Mouse (Mus musculus) limb, embryonic 10.5 days (tissue): ENCODE data around the gene Rgs13. TPM values are rescaled to one million over a fixed set of nuclear protein-coding genes. Genes with fewer than 3 reads are reported as not detected.

Experiments used
- DNase-seq: peaks from one replicate; pipeline ENCODE4 v3.0.0-alpha.2; 2017; ENCODE audit warnings: low spot score
- H3K27ac ChIP-seq: fragments of 300-500 bp; sonication (generic); 2 replicates; pipeline ENCODE4 v1.5.1; 2016; ENCODE audit warnings: mild to moderate bottlenecking
- H3K27me3 ChIP-seq: fragments of 300-500 bp; sonication (generic); 2 replicates; pipeline ENCODE4 v1.6.1; 2016; ENCODE audit warnings: low read depth, mild to moderate bottlenecking; ENCODE audit not compliant: poor library complexity, severe bottlenecking
- H3K36me3 ChIP-seq: fragments of 300-500 bp; sonication (generic); 2 replicates; pipeline ENCODE4 v1.6.1; 2016; ENCODE audit warnings: mild to moderate bottlenecking, moderate library complexity
- H3K4me1 ChIP-seq: fragments of 300-500 bp; sonication (generic); 2 replicates; pipeline ENCODE4 v1.6.1; 2016
- H3K4me3 ChIP-seq: fragments of 300-500 bp; sonication (generic); 2 replicates; pipeline ENCODE4 v1.5.1; 2016; ENCODE audit warnings: mild to moderate bottlenecking, moderate library complexity
- H3K9me3 ChIP-seq: fragments of 300-500 bp; sonication (generic); replicated peaks from 2 replicates; pipeline ENCODE4 v1.6.1; 2016; ENCODE audit warnings: mild to moderate bottlenecking
- WGBS: fragments of 180-500 bp; shearing (Covaris S2); methylation state at CpG from one replicate; pipeline ENCODE4 v1.1.7; 2016; 5-methylcytosine and 5-hydroxymethylcytosine counted together
- polyA plus RNA-seq: library from polyadenylated mRNA; unstranded; fragments of >200 nt; fragmentation: Nextera tagmentation; extraction: Ambion mirVana; gene quantifications from 2 replicates; pipeline ENCODE4 v1.2.1, GENCODE M21; 2016

The Rgs13 gene
- polyA plus RNA-seq, 1 experiment from 2014 or later, result not detected

GRCm38 (mm10) chr1:144139847-144140246, 37.3 kb downstream of the Rgs13 start:
- Histone ChIP-seq H3K4me3 (no peak overlapping the region), H3K27me3 (no peaks in the 10 kb centered on the region), H3K4me1 (no peaks in the 10 kb centered on the region), H3K36me3 (no peaks in the 10 kb centered on the region), H3K27ac (no peak overlapping the region), H3K9me3 (no peaks in the 10 kb centered on the region)
- DNase-seq, result no peak
- 96% methylated on average over 1 of the region's 1 CpGs for WGBS

DNA sequence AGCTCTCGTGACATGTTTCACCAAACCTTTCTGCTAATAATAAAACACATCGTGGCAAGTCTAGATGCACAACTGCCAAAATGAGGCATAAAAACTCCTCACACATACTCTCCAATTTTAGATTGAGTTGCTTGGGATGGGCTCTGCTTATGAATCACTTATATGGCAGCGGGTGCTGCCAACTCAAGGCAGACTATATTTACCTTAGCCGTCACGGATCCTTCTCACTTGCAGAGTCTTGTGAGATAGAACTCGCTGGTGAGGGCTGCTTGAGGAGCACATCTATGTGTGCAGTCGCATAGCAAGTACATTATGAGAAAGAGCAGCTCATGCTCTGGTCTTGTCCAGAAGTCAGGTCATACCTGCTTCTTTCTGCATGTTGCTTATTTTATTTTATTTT, 49.2 kb downstream of the Rgs13 start:
- 89% methylated on average over 7 of the region's 7 CpGs for WGBS
- no peaks in the 10 kb centered on the region for H3K36me3 ChIP-seq
- no peaks in the 10 kb centered on the region for H3K9me3 ChIP-seq
- no peak overlapping the region for H3K4me3 ChIP-seq
- no peak overlapping the region for H3K27ac ChIP-seq
- H3K27me3 ChIP-seq, result no peaks in the 10 kb centered on the region
- H3K4me1 ChIP-seq, result no peaks in the 10 kb centered on the region
- no peak for DNase-seq

DNA sequence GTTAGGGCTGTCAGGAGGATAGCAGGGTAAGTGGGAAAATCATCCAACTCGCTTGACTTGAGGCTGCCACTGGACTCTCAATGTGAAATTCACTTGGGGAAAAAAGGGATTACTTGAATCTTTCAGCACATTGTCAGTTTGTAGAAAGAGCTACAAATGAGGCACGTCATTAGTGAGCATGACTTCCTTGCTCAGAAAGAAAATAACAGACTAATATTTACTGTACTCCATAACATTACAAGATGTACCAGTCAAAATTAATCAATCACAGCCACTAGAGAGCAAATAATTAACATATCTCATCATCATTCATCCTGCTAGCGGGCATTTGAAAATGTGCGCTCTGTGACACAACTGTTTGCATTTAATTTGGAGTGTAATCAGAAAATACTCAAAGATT, 57.1 kb downstream of the Rgs13 start:
- no peak overlapping the region for H3K4me3 ChIP-seq
- H3K36me3 ChIP-seq, result no peaks in the 10 kb centered on the region
- WGBS, result 92% methylated on average over 4 of the region's 4 CpGs
- H3K27ac ChIP-seq, result no peak overlapping the region
- no peaks in the 10 kb centered on the region for H3K9me3 ChIP-seq
- no peaks in the 10 kb centered on the region for H3K4me1 ChIP-seq
- no peaks in the 10 kb centered on the region for H3K27me3 ChIP-seq
- no peak for DNase-seq

DNA sequence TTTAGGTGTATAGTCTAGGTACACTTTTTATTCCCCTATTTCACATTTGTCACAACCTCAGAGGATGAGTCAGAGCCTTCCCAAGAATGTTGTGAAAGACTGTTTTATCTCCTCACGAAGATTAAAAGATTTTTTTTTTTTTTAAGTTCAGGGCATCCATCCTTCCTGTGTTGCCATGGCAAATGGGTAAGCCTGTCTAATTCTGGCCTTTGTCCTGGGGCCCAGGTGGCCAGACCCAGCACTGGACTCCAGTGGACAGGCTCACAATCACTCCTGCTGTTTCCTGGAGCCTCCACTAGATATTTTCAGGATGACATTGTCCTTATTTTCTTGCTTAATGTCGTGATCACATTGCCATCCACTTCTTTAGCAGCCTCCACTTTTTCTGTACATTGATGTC, 57.7 kb downstream of the Rgs13 start:
- Histone ChIP-seq H3K4me3 (no peak overlapping the region), H3K36me3 (no peaks in the 10 kb centered on the region), H3K9me3 (no peaks in the 10 kb centered on the region), H3K4me1 (no peaks in the 10 kb centered on the region), H3K27ac (no peak overlapping the region), H3K27me3 (no peaks in the 10 kb centered on the region)
- WGBS, result 74% methylated on average over 2 of the region's 2 CpGs
- no peak for DNase-seq

DNA sequence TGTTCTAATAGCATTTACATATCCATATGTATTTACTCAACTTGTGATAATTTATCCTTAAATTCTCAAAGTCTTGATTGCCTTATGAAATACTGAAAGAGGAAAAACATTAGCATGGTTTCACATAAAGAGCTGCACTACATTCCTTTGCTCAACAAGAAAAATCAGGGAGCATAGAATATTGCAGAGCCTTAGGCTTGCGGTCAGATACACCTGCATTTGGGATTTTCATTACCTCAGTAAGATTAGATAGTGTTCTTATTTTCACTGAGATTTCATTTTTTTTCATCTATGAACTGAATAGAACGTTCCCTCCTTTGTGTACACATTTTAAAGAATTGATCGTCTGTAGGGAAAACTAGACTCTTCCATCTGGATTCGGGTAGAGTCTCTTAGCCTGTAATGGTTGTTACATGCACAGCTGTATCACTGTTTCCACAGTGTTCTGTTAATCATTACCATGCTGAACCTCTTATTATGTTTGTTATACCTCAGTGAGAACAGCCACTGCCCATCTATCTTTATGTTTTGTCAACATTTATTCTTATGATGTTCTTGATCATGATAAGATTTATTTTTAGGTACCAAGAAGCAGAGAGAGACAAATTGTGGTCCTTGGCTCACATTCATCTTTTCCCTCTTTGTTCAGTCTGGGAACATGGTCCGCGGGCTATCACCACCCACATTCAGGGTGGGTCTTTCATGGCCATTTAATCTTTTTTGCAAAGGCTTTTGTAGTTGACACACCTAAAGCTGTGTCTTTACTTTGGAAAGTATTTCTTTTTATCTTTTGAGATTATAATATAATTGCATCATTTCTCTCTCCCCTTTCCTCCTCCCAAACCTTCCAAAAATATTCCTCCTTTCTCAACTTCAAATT, 61.1 kb downstream of the Rgs13 start:
- Histone ChIP-seq H3K9me3 (no peaks in the 10 kb centered on the region), H3K27me3 (no peaks in the 10 kb centered on the region), H3K27ac (no peak overlapping the region), H3K4me1 (no peaks in the 10 kb centered on the region), H3K36me3 (no peaks in the 10 kb centered on the region), H3K4me3 (no peak overlapping the region)
- DNase-seq, result no peak
- 91% methylated on average over 6 of the region's 6 CpGs for WGBS

DNA sequence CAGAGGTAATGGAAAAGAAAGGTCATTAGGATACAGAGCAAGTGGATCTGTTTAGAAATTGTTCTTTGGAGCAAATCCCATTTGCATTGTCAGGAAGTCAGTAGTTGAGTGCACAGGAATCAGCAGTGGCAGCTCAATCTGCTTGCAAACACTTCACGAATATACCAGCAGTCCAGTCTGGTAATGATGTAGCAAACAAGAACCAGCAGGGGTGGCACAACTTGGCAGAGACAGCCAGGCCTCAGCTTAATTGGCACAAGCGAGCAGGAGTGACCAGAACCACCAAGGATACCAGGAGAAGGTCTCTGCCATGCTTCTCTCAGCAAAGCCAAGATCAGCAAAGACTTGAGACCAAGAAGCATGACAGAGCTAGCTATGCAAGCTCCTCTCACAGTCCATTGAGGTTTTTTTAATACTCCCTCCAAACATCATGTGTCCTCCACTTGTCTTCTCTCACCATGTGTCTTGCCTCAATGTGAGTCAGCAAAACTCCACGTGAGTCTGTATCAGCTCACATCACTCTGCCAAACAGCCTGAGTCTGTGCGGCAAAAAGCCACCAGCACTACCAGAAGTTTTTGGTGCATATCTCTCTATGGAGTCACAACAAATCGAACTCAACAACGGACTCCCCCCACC, 63.6 kb downstream of the Rgs13 start:
- no peaks in the 10 kb centered on the region for H3K27me3 ChIP-seq
- H3K27ac ChIP-seq, result no peak overlapping the region
- DNase-seq, result no peak
- H3K4me3 ChIP-seq, result no peak overlapping the region
- 83% methylated on average over 6 of the region's 6 CpGs for WGBS
- no peaks in the 10 kb centered on the region for H3K36me3 ChIP-seq
- no peaks in the 10 kb centered on the region for H3K4me1 ChIP-seq
- H3K9me3 ChIP-seq, result no peaks in the 10 kb centered on the region

GRCm38 (mm10) chr1:144112946-144113345, 64.2 kb downstream of the Rgs13 start:
- 76% methylated on average over 2 of the region's 2 CpGs for WGBS
- no peaks in the 10 kb centered on the region for H3K9me3 ChIP-seq

DNA sequence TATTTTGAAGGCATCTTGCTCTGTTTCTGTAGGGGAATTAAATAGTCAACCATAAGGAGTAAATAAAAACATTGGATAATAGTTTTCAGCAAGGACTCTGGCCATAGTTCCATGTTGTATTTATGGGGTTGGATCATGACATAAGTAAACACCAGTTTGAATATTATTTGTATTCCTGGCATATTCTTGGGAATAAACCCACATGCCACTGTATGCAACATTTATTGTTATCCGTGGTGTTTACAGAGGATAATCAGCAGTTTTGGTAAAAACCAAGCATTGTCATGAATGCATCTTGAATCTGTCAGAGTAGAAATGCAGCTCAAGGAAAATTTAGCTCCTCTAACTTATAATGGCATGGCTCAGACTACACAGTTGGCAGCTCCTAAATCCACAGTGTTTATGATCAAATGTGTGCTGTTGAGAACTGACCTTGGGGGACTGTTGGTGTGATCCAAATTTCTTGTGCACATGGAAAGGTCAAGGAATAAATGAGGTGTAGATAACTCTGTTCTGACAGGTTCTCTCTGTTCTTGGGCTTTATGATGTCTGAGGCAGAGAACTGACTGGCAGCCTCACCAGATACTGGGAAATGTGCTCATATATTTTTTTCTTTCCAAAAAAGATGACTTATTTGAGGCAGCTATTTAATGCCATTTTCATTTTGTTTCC, 78.4 kb downstream of the Rgs13 start:
- no peak overlapping the region for H3K4me3 ChIP-seq
- DNase-seq, result no peak
- 86% methylated on average over 1 of the region's 1 CpGs for WGBS
- H3K4me1 ChIP-seq, result no peaks in the 10 kb centered on the region
- H3K36me3 ChIP-seq, result no peaks in the 10 kb centered on the region
- no peaks in the 10 kb centered on the region for H3K9me3 ChIP-seq
- H3K27ac ChIP-seq, result no peak overlapping the region
- H3K27me3 ChIP-seq, result no peaks in the 10 kb centered on the region

More at GRCm38 (mm10) chr1:144112946-144113345, 64.2 kb downstream of the Rgs13 start:
- Histone ChIP-seq H3K36me3 (no peaks in the 10 kb centered on the region), H3K27ac (no peak overlapping the region), H3K4me1 (no peaks in the 10 kb centered on the region), H3K27me3 (no peaks in the 10 kb centered on the region), H3K4me3 (no peak overlapping the region)
- DNase-seq, result no peak

DNA sequence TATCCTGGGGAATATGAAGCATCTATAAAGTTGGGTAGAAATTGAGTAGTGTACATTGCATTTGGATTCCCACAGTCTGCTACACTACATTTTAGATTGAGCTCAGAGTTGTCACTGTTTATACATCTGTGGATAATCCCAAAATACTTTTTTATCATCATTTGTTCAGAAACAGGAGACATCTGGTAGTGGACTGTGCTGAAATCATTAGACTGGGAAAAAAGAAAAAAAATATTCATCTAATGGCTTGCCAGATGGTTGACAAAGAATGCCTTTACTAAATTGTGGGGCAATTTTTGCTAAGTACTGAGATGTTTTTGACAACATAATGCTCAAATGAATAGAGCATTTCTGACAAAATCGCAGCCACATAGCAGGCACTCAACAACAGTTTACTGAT, 86.8 kb downstream of the Rgs13 start:
- no peaks in the 10 kb centered on the region for H3K9me3 ChIP-seq
- no peak overlapping the region for H3K4me3 ChIP-seq
- no peaks in the 10 kb centered on the region for H3K4me1 ChIP-seq
- H3K27ac ChIP-seq, result no peak overlapping the region
- 93% methylated on average over 1 of the region's 1 CpGs for WGBS
- H3K36me3 ChIP-seq, result no peaks in the 10 kb centered on the region
- H3K27me3 ChIP-seq, result no peaks in the 10 kb centered on the region
- DNase-seq, result no peak

Other genes starting within 250 kb of the Rgs13 start
- 20.8 and 21.7 TPM in 2 replicates for gene Rgs2, start 173.2 kb downstream of the Rgs13 start, polyA plus RNA-seq
- 0.11 TPM in 1 of 2 replicates, not detected in the other for gene Rgs1, start 71.9 kb upstream of the Rgs13 start, polyA plus RNA-seq